Mouse (Mus musculus) neural tube, embryonic 13.5 days (tissue): Measurements from ENCODE around the gene Baz1a. TPM values are rescaled to one million over a fixed set of nuclear protein-coding genes. Genes with fewer than 3 reads are reported as not detected.

Experiments used
- ATAC-seq: fragments of 200-750 bp; cut with Nextera tagmentation; 2 replicates; pipeline ENCODE4 v1.8.0; 2017; ENCODE audit warnings: low read depth, mild to moderate bottlenecking, moderate TSS enrichment, moderate library complexity
- H3K27ac ChIP-seq: fragments of 300-500 bp; sonication (generic); replicated peaks from 2 replicates; pipeline ENCODE4 v1.5.1; 2015; ENCODE audit warnings: moderate library complexity, mild to moderate bottlenecking, inconsistent platforms
- H3K27me3 ChIP-seq: fragments of 300-500 bp; sonication (generic); 2 replicates; pipeline ENCODE4 v1.6.1; 2015; ENCODE audit warnings: mild to moderate bottlenecking, inconsistent platforms
- H3K36me3 ChIP-seq: fragments of 300-500 bp; sonication (generic); 2 replicates; pipeline ENCODE4 v1.6.1; 2015; ENCODE audit warnings: mild to moderate bottlenecking, inconsistent platforms
- H3K4me1 ChIP-seq: fragments of 300-500 bp; sonication (generic); replicated peaks from 2 replicates; pipeline ENCODE4 v1.6.1; 2015; ENCODE audit warnings: inconsistent platforms
- H3K4me2 ChIP-seq: fragments of 300-500 bp; sonication (generic); 2 replicates; pipeline ENCODE4 v1.6.1; 2015; ENCODE audit warnings: inconsistent platforms, mild to moderate bottlenecking, moderate library complexity
- H3K4me3 ChIP-seq: fragments of 300-500 bp; sonication (generic); 2 replicates; pipeline ENCODE4 v1.5.1; 2015; ENCODE audit warnings: mild to moderate bottlenecking, inconsistent platforms
- H3K9ac ChIP-seq: fragments of 300-500 bp; sonication (generic); 2 replicates; pipeline ENCODE4 v1.6.1; 2015; ENCODE audit warnings: moderate library complexity, mild to moderate bottlenecking, inconsistent platforms
- H3K9me3 ChIP-seq: fragments of 300-500 bp; sonication (generic); 2 replicates; pipeline ENCODE4 v1.6.1; 2016; ENCODE audit warnings: inconsistent platforms
- WGBS: fragments of 180-500 bp; shearing (Covaris S2); methylation state at CpG from one replicate; pipeline ENCODE4 v1.1.7; 2015; 5-methylcytosine and 5-hydroxymethylcytosine counted together
- polyA plus RNA-seq: library from polyadenylated mRNA; unstranded; fragments of >200 nt; fragmentation: Nextera tagmentation; extraction: Ambion mirVana; gene quantifications from 2 replicates; pipeline ENCODE4 v1.2.1, GENCODE M21; 2015

Gene Baz1a
- polyA plus RNA-seq, 1 experiment from 2014 or later, result 11.5 TPM

DNA sequence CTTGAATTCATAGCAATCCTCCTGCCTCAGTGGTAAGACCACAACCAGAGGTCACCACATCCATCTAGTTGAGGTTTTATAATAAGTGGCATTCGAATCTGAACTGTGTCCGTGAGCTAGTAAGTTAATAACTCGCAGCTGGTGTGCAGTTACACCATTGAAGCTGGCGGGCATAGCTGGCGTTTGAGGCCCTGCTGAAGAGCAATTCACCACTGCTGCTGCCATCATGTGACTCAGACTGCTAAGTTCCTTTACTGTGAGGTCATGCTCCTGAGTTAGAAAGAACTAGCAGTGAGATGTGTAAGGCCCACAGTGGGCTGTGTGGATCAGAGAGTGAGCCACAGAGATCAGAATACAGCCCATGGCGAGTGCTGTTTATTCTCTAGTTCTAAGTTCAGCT, 139.4 kb downstream of the Baz1a start:
- no peak overlapping the region for H3K4me2 ChIP-seq
- H3K36me3 ChIP-seq, result no peaks in the 10 kb centered on the region
- H3K4me1 ChIP-seq, result no peaks in the 10 kb centered on the region
- no peak for ATAC-seq
- no peaks in the 10 kb centered on the region for H3K9me3 ChIP-seq
- H3K27ac ChIP-seq, result no peak overlapping the region
- no peak overlapping the region for H3K9ac ChIP-seq
- H3K27me3 ChIP-seq, result no peaks in the 10 kb centered on the region
- 71% methylated on average over 6 of the region's 6 CpGs for WGBS
- H3K4me3 ChIP-seq, result no peak overlapping the region

DNA sequence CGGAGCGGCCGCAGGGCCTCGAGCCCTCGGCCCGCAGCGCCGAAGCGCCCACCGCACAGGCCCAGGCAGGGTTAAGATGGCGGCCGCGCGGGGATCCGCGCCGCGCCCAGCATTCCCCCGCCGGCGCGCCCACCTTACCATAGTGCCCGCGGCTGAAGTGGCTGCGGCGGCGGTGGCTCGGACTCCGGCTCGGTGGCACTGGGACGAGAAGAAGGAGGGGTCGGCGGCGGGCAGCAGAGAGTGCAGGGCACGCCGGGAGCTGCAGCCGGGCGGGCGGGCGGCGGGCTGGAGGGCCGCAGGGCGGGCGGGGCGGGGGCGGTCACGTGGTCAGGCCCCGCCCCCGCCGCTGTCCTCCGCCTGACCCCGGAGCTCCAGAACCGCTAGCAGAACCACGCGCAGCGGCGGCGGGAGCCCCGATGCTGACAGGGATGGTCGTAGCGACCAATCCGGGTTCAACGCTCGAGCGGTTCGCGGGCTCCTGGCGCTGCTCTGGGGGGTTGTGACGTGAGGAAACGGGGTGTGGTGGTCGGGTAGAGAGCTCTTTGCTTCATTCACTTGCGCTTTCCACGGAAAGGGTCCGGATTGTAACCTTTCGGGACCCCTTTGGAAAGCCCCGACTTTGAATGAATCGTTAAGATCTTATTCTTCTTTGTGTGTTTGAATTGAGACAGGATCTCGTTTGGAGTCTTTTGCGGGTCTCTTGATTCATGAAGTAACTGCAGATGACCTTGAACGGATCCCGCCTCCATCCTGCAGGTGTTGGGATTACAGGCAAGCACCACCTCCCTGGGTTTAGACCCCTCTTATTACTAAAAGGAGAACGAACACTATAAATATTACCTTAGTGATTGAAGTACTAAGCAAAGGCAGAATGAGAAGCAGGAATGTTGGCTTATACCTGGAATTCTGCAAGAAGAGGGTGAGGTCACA, 151.3 kb downstream of the Baz1a start, which contains the start of gene Cfl2:
Cfl2 (minus strand) TSS at position 272 of the 930 bp plus-strand sequence.
- peak within 1 kb of the TSS; percentile 93 for H3K4me3 ChIP-seq
- peak within 1 kb of the TSS; percentile 98 for H3K9ac ChIP-seq
- peaks cover 11% of the 10 kb centered on the region for H3K36me3 ChIP-seq
- H3K4me2 ChIP-seq, result peak within 1 kb of the TSS; percentile 64
- peak; percentile 93 for ATAC-seq
- H3K4me1 ChIP-seq, result peaks cover 28% of the 10 kb centered on the region
- no peaks in the 10 kb centered on the region for H3K9me3 ChIP-seq
- no peaks in the 10 kb centered on the region for H3K27me3 ChIP-seq
- WGBS, result under 1% methylated on average over 67 of the region's 82 CpGs
- H3K27ac ChIP-seq, result peak within 1 kb of the TSS; percentile 100

DNA sequence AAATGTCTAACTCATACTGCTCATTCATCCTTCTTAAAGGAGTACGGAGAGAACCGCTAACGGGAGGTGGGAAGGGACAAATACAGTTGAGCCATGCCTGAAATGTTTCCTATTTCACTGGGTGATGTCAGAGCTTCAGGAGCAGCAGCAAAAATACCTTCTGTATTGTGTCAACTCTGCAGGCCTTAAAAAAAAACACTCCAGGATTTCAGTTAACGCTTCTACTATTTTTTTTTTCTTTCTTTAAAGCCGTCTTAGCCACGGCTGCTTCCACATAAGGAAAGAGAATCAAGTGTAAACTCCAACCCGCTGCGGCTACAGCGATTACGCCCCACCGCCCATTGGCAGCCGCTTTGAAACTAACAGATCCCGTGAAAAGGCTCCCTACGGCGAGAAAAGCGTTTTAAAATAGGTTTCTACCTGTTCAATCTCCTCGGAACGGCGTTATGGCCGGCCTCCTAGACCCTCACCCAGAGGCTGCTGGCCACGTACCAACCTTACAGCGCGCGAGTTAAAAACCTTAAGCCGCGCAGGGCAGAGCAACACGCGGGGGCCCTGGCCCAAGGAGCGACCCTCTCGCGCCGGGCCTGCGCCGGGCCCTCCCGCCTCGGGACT, 152.1 kb downstream of the Baz1a start:
- WGBS, result under 1% methylated on average over 36 of the region's 36 CpGs
- H3K27ac ChIP-seq, result peak overlapping the region; percentile 100
- H3K4me3 ChIP-seq, result peak overlapping the region; percentile 93
- peak; percentile 11; the same call in 1 of the 2 replicates for ATAC-seq
- H3K36me3 ChIP-seq, result peaks cover 16% of the 10 kb centered on the region
- H3K9ac ChIP-seq, result peak overlapping the region; percentile 98
- H3K27me3 ChIP-seq, result no peaks in the 10 kb centered on the region
- H3K4me2 ChIP-seq, result peak overlapping the region; percentile 64
- H3K9me3 ChIP-seq, result no peaks in the 10 kb centered on the region
- H3K4me1 ChIP-seq, result peaks cover 28% of the 10 kb centered on the region

DNA sequence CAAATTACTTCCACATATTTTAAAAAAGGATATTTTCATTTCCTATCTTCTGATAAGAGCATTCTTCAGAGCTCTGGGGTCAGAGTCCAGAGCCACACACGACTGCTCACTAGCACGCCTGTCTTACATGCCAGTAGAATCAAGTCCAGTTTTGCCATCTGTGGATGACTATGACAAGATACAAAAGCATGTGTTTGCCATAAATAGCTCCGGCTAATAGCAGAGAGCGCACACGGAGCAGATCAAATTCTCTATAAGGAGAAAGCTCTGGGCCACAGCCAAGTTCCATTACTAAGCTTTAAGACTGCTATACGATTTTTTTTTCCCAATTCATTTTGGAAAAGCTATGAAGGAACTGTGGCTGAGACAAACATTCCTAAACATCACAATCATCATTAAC, 154.6 kb downstream of the Baz1a start:
- H3K9ac ChIP-seq, result peak overlapping the region; percentile 45; the same call in 1 of the 2 replicates
- H3K27me3 ChIP-seq, result no peaks in the 10 kb centered on the region
- no peak overlapping the region for H3K27ac ChIP-seq
- peaks cover 28% of the 10 kb centered on the region for H3K4me1 ChIP-seq
- no peak for ATAC-seq
- peaks cover 33% of the 10 kb centered on the region for H3K36me3 ChIP-seq
- H3K4me2 ChIP-seq, result peak overlapping the region; percentile 45
- H3K4me3 ChIP-seq, result peak overlapping the region; percentile 22
- no peaks in the 10 kb centered on the region for H3K9me3 ChIP-seq
- 50% methylated on average over 6 of the region's 6 CpGs for WGBS

DNA sequence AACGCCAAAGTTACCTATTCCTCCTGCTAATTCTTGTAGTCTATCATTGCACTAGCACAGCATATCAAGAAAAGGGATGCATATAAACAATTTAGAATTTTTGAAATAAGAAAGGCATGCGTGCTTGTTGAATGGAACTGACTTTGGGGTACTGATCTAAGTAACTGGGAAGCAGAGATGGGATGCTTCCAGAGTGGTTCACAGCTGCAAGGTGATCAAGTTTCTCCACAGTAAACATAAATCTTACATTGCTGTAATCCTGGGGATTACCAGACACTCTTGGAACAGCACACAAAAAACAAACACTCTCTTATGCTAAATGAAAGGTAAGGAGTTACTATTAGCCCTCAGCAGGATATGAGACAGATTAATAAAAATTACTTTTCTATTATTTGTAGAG, 163.6 kb downstream of the Baz1a start:
- ATAC-seq, result no peak
- H3K4me1 ChIP-seq, result no peaks in the 10 kb centered on the region
- no peak overlapping the region for H3K9ac ChIP-seq
- H3K4me2 ChIP-seq, result no peak overlapping the region
- H3K4me3 ChIP-seq, result no peak overlapping the region
- 95% methylated on average over 2 of the region's 2 CpGs for WGBS
- no peaks in the 10 kb centered on the region for H3K9me3 ChIP-seq
- H3K36me3 ChIP-seq, result peaks cover 10% of the 10 kb centered on the region
- H3K27ac ChIP-seq, result no peak overlapping the region
- H3K27me3 ChIP-seq, result no peaks in the 10 kb centered on the region

DNA sequence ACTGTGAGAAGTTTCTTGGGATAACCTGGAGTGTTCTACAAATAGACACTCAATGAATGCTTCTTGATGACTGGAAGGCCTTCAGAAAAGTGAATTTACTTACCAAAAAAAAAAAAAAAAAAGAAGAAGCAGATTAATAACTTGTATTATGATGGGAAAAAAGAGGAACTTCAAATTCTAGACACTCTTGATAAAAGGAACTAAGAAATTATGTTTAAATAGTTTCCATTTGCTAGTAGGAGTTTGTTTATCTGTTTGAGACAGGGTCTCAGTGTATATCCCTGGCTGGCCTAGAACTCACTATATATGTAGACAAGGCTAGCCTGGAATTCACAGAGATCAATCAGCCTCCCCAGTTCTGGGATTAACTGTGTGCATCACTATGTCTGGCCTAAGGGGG, 169.7 kb downstream of the Baz1a start:
- H3K9ac ChIP-seq, result no peak overlapping the region
- no peaks in the 10 kb centered on the region for H3K36me3 ChIP-seq
- H3K27ac ChIP-seq, result no peak overlapping the region
- no peaks in the 10 kb centered on the region for H3K27me3 ChIP-seq
- no peak overlapping the region for H3K4me3 ChIP-seq
- no peaks in the 10 kb centered on the region for H3K9me3 ChIP-seq
- H3K4me1 ChIP-seq, result no peaks in the 10 kb centered on the region
- no peak overlapping the region for H3K4me2 ChIP-seq
- no peak for ATAC-seq

Other genes with a start within 250 kb of the Baz1a start
- 168 and 182 TPM in 2 replicates for gene Snx6, start 218.6 kb downstream of the Baz1a start, polyA plus RNA-seq
- gene Cfl2, start 151.5 kb downstream of the Baz1a start, polyA plus RNA-seq, result 370 and 394 TPM in 2 replicates
- not detected in 2 replicates for gene Gm20403, start 27.8 kb downstream of the Baz1a start, polyA plus RNA-seq
- 31.7 and 33.9 TPM in 2 replicates for gene 2700097O09Rik, start 65.8 kb upstream of the Baz1a start, polyA plus RNA-seq
- gene Srp54a, start 65.9 kb upstream of the Baz1a start, polyA plus RNA-seq, result 193 and 210 TPM in 2 replicates
- 48.1 and 49.9 TPM in 2 replicates for gene Fam177a, start 110.1 kb upstream of the Baz1a start, polyA plus RNA-seq
- 65.0 and 67.9 TPM in 2 replicates for gene Srp54b, start 140.8 kb upstream of the Baz1a start, polyA plus RNA-seq
- gene 1700047I17Rik2, start 185.2 kb upstream of the Baz1a start, polyA plus RNA-seq, result not detected in 2 replicates
- 83.2 and 88.1 TPM in 2 replicates for gene Srp54c, start 215.8 kb upstream of the Baz1a start, polyA plus RNA-seq